Mouse (Mus musculus) ES-Bruce4 (cell line): ENCODE measurements around the gene Ccdc28b.

Experiments used
- CTCF ChIP-seq: IDR thresholded peaks from one replicate; pipeline ENCODE4 v1.8.1; 2011; ENCODE audit warnings: low read depth, low read length
- EP300 ChIP-seq: IDR thresholded peaks from 2 replicates; pipeline ENCODE4 v1.6.1; 2011; ENCODE audit warnings: low read depth, low read length; ENCODE audit not compliant: insufficient read depth

GRCm38 (mm10) chr4:129630944-129631343, 7.2 kb upstream of the Ccdc28b start:
- TF ChIP-seq CTCF = no peak
- TF ChIP-seq EP300 = no peak
